Mouse (Mus musculus): ENCODE measurements around the gene Glmp. TPM values are rescaled to one million over a fixed set of nuclear protein-coding genes. Genes with fewer than 3 reads are reported as not detected.
"Not testable (repeated sequence)": the region's sequence is repeated elsewhere in the genome, so short reads cannot be mapped to it uniquely, and the experiment has no call there.

The Glmp gene
- total RNA-seq, 2 experiments from 2014 or later, result 89.8 to 94.5 TPM

DNA sequence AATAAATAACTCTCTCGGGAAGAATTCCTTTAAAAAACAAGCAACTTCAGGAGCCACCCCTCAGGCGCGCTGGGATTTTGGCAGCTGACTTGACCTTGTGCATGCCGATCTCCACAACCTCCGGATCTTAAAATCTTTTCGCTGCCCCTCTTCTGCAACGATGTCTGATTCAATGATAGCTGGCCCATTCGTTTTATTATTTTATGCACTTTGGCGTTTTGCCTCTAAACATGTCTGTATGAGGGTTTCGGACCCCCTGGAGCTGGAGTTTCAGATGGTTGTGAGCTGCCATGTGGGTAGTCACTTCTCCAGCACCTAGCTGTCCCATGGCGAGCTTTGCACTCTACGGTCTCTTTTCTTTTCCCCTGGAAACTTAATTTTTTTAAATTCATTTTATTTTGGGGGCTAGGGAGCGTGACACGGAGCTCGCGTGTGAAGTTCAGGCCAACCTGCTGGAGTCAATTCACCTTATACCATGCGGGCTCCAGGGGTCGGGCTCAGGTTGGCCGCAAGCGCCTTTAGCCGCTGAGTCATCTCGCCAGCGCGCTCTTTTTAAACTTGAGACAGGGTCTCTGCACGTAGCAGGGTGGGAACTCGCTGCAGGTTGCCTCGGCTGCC is 10.7 kb downstream of the Glmp start:
- DNase-seq (ENCODE audit: low spot score in 2 of 2), result no peak

DNA sequence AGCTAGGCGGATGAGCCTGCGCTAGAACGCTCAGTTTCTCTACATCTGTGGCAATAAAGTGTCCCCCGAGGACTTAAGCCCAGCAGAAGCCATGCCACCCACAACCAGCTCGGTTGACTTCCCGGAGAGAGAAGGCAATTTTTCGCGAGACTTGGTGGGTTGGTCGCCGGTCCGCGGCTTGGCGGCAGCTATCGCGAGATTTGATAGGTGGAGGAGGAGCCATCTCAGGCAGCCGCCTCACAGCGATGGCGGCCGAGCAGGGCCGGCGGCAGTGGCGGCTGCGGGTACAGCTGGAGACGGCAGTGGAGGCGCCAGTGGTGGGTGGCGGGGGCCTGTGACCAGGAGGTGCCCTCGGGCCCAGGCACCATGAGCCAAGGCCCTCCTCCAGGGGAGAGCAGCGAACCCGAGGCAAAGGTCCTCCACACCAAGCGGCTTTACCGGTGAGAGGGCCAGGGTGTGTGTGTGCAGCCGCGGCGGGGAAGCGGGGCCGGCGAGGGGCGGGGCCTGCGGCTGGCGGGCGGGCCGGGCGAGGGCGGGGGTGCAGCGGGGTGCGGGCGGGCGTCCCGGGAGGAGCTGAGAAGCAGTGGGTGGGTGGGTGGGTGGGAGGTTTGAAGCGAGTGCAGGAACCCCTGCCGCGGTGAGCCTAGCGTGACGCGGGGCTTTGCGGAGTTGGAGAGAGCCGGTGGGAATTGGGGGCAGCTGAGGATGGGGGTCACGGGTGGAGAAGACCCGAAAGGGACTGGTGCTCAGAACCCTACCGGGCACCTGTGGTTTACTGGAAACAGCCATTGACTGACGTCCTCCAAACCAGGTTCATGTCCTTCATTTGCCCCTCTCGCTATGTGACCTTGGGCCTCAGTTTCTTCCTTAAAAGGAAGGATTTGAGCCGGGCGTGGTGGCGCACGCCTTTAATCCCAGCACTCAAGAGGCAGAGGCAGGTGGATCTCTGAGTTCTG is 11.5 kb downstream of the Glmp start, which contains the start of the genes Tmem79 and Smg5:
TSS of gene Tmem79 (minus strand) at position 91 of the 956 bp plus-strand sequence.
TSS of gene Smg5 (plus strand) at position 203 of the 956 bp plus-strand sequence.
- peak; percentile 94 to 97 for DNase-seq (ENCODE audit: low spot score in 2 of 2)

DNA sequence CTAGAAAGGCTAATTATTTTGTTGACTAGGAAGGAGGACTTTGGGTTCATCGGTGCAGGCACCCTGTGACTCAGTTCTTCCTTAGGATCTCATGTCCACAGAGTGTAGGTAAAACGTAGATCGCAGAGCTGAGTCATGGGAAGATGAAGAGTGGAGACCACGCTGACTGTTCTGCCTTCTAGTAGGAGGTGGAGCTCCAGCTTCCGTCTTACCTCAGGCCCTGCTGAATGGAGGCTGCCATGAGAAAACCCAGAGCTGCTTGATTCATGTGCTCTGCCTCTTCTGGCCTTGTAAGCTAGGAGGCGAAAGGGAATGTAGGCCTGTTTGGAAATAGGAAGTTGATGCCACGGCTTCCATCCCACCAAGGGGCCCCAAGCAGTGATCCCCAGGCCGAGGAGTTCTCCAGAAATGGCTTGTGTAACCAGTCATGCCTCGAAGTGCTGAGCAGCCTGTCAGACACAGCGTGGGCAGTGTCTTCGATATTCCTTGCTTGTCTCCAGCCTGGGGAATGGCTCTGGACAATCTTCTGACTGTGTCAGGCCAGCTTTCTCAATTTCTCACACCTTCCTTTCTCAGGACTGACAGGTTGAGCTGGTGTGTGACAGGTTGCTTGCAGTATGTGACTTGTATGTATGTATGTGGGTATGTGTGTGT is 12.7 kb downstream of the Glmp start:
- no peak for DNase-seq (ENCODE audit: low spot score in 2 of 2)

DNA sequence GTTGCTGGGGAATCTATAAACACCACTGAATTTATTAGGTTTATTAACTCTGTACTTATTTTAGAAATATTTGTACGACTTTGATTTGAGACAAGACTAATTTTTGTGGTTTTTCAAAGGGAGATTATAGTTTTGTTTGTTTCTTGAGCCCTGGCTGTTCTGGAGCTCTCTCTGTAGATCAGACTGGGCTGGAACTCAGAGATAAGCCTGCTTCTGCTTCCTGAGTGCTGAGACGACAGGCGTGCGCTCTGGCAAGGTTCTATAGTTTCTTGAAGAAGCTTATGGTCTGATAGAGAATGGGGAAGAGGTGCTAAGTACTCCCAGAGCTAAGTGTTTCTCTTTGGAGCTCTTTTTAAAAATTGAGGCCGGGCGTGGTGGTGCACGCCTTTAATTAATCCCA is 13.5 kb downstream of the Glmp start:
- no peak for DNase-seq (ENCODE audit: low spot score in 2 of 2)

DNA sequence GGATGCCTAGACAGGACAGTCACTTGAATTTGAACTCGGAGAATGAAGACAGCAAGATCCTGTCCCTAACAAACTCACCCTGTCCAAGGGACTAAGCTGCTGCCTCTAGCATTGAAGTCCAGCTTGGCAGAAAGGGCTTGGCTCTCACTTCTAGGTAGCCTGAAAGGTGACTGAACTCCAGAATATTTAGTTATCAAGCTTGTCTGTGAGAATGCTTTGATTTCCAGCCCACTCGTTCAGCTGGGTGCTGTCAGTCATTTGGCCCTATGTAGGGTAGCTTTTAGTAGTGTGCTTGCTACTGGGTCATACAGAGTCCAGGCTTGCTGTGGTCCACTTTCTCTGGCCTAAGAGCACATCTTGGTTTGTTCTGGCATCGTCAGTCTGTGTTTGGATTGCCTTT is 14.2 kb downstream of the Glmp start:
- DNase-seq (ENCODE audit: low spot score in 2 of 2), result no peak

DNA sequence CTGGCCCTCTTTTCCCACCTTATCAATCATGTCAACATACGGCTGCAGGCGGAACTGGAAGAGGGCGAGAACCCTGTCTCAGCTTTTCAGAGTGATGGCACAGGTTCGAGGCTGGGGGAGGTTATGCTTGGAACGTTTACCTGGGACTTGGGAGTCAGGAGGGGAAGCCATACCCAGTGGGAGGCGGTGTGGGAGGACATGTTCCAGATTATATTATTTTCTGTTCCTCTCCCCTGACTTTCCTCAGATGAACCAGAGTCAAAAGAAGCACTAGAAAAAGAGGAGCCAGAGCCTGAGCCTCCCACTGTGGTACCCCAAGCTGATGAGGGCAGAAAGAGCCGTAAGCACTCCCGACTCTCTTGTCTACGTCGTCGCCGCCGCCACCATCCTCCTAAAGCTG is 25.9 kb downstream of the Glmp start:
- no peak for DNase-seq (ENCODE audit: low spot score in 2 of 2)

DNA sequence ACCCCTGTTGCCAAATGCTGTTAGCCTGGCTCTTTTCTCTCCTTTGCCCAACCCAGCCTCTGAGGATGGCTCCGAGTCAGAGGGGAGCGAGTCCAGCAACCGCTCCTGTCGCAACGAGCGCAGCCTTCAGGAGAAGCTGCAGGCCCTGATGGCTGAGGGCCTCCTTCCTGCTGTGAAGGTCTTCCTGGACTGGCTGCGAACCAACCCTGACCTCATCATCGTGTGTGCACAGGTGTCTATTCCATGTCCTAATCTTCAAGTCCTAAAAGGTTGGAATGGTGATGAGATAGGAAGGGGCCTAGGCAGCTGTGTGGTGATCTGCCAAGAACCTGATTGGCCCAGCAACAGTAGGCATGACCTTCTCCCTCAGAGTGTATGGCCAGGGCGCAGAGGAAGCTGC is 28.1 kb downstream of the Glmp start:
- no peak for DNase-seq (ENCODE audit: low spot score in 2 of 2)

DNA sequence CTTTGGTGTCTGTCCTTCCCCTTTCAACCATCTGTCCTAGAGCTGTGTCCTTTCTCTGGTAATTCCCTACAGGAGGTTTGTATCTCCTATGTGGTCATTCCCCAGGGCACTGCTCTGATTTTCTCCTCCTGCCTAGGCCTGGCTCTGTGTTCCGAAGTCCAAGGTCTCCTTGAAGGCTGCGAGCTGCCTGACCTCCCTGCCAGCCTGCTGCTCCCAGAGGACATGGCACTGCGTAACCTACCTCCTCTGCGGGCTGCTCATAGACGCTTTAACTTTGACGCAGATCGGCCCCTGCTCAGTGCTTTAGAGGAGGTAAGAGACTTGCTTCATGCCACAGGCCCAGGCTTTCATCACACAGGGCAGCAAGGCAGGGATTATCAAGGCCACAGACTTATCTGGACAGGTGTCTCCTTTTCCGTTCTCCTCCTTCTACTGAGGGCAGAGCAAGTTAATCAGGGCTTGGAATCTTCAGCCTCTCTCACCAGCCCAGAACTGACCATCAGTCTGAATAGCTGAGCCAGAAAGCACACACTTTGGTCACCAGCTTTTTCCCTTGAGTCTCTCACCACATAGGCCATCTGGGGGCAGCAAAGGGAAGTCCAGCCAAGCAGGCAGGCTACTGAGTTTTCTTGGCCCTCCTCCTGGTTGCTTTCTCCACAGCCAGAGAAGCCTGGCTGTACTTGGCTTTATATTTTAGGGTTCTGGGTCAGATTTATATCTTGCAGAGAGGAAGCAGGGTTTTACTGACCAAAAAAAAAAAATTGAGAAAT is 29.8 kb downstream of the Glmp start:
- DNase-seq (ENCODE audit: low spot score in 2 of 2), result no peak

DNA sequence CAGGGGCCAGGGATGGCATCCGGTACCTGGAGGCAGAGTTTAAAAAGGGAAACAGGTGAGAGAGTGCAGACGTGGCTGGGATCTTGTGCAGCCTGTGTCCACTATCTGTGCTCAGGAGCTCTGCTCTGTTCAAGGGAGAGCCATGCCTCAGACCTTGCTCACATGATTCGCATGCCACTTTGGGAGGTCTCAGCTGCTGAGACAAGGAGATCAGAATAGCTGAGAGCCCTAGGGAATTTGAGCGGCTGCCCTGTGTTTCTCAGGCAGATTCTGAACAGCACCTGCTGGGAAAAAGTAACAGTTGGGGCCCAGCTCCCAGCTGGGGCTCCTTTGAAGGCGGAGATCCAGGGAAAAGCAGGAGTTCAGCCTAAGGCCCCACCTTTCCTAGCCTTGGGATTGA is 34.8 kb downstream of the Glmp start:
- no peak for DNase-seq (ENCODE audit: low spot score in 2 of 2)

DNA sequence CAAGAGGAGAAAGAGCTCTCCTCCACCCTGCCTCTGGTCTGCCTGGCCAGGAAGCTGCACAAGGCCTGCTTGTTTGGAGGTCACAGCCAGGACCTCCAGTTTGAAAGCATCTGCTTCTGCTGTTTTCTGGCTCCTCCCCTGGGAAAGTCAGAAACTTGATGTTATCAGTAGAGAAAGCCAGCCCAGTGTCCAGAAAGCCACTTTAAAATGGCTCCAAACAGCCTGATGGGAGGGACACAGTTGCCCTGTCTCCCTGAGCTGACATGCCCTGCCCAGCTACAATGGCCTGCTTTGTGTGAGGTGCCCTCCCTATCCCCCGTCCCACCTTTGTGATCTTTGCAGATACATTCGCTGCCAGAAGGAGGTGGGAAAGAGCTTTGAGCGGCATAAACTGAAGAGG is 35.2 kb downstream of the Glmp start:
- DNase-seq (ENCODE audit: low spot score in 2 of 2), result no peak

DNA sequence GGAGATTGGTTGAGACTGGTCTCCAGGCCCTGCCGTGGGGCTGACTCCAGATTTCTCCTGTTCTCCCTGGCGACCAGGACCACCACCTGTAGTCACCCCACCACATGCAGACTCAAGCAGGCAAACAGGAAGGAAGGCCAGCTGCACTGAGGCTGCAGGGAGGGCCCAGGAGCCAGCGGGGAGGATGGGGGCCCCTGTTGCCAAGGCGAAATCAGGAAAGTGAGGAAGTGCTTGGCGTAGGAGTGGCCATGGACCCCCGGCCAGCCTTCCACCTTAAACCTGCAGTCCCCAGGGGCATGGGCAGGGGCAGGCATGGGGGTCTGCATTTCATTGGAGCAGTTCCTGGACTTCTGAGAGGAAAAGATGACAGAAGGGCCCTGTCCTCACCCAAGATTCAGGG is 36.3 kb downstream of the Glmp start:
- no peak for DNase-seq (ENCODE audit: low spot score in 2 of 2)

DNA sequence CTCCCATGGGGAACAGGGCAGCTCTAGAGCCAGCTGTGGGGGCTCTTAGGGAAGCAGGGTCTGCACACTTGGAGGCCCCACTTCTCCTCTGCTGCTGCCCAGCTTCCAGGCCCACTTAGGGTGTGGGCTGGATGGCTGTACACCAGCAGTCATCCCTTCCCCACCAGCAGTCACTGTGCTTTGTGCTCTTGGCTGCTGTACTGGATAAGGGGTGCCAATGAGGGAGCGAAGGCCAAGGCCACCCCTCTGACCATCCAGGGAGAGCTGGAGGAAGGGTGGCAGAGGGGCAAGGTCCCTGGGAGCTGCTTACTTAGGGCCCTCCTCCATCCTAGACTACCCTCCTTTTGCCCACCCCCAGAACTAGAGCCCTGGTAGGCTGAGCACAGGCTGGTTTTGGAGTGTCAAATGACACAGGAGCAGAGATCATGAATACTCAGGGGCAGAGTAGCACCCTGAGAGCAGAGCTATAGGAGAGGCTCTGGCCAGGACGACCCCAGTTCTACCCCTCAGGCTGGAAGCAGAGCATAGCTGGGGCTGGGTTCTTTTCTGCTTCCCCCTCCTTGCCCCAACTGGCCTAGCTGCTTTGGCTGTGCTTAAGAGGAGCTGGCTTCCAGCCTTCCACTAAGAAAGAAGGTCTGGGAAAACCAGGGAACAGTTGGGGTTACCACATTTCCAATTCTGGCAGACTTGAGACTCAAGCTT is 36.9 kb downstream of the Glmp start:
- DNase-seq (ENCODE audit: low spot score in 2 of 2), result peak in 1 of 2 experiments; percentile 34

DNA sequence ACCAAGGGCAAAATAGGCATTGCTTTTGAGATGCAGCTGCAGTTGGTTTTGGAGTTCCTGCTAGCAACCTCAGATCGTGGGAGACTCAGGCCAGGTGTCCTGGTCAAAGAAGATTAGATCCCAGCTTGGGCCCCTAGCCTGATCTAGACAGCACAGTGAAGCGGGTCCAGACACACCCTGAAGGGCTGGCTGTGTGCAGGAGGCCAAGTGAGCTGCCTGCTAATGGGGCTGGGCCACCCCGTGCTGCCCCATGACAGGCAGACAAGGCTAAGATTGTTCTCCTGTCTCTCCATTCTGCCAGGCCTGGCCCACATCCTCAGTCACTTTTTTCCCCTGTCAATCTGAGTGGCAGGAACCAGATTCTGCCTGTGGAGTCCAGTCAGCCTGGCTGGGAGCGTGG is 38.9 kb downstream of the Glmp start:
- DNase-seq (ENCODE audit: low spot score in 2 of 2), result peak in 1 of 2 experiments; percentile 61

DNA sequence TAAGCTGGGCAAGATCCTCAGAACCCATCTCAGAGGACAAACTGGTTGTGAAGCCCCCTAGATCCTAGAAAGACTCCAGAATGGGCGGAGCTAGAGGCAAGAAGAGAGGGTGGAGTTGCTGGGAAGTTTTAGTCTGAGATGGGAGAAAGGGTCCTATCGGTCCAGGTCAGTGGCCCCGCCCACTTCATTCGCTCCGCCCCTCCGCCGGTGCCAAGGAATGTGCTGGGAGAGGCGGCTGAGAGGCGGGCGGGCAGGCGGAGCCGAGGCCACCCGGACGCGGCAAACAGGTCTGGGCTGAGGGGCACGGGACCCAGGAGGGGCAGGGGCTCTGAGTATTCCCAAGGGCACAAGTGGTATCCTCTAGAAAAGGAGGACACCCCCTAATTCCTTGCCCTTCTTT is 39.5 kb downstream of the Glmp start, which contains the start of gene Paqr6:
TSS of gene Paqr6 (plus strand) at position 248 of the 400 bp plus-strand sequence.
- peak in 1 of 2 experiments; percentile 44 for DNase-seq (ENCODE audit: low spot score in 2 of 2)

DNA sequence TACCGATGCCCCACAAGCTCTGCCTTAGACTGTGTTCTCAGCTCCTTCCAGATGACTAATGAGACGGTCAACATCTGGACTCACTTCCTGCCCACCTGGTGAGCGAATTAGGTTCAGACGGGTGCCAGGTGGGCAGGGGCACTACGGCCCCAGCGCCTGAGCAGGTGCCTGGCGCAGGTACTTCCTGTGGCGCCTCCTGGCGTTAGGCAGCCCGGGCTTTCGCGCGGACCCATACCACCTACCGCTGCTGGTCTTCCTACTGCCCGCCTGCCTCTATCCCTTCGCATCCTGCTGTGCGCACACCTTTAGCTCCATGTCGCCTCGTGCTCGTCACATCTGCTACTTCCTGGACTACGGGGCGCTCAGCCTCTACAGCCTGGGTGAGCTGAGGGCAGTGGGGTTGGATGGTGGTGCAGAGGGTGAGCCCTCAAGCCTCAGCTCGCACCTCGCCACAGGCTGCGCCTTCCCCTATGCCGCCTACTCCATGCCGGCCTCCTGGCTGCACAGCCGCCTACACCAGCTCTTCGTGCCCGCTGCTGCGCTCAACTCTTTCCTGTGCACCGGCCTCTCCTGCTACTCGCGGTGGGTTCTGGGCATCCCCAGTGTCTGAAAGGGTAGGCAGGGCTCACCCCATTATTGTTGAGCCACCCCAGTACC is 41.0 kb downstream of the Glmp start:
- peak in 1 of 2 experiments; percentile 39 for DNase-seq (ENCODE audit: low spot score in 2 of 2)

DNA sequence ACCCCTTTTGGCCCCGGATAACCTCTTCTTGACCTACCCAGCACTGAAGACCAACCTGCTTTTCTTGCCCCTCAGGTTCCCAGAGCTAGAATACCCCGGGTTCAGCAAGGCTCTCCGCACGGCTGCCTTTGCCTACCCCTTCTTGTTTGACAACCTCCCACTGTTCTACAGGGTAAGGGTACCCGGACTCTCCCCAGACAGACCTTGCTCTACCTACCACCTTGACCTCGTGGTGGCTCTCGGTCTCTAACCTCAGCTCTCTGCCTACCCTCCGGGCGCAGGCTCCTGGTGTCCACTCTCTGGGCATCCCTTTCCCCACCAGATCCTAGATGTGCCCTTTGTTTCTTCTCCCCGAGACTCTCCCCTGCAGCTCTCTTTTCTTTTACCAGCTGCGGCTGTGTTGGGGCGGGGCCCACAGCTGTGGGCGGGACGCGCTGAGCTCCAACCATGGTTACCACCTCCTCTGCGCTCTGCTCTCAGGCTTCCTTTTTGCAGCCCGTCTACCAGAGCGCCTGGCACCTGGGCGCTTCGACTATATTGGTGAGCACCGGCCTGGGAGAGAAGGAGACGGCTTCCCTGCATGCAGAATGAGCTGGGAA is 42.1 kb downstream of the Glmp start:
- peak in 1 of 2 experiments; percentile 73 for DNase-seq (ENCODE audit: low spot score in 2 of 2)

DNA sequence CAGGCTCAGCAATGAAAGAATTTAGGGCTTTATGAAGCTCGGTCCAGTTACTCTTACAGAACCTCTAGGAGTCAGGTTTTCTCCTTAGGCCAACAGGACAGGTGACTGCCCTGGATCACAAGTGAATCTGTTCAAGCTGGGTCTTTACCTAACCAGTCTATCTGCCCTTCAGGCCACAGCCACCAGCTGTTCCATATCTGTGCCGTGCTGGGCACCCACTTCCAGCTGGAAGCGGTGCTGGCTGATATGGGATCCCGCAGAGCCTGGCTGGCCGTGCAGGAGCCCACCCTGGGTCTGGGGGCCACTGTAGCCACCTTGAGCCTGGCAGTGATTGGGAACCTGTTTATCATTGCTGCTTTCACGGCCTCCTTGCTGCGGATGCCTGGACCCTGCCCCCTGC is 42.7 kb downstream of the Glmp start:
- DNase-seq (ENCODE audit: low spot score in 2 of 2), result not testable (repeated sequence)

DNA sequence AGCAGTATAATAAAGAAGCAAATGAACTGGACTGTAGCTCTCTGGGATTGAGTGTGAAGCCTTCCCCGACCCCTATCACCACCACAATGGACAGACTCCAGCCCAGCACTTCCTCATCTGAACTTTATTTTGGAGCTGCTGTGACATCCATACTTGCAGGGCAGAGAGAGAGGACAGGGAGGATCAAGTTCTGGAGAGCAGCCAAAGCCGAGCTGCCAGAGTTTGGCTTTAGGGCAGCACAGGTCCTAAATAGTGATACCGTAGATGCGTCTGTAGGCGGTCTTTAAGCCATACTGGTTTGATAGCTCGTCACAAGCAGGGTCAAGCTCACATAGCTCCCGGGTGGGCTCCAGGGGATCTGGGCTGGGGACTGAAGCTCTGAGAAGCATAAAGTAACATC is 43.7 kb downstream of the Glmp start:
- DNase-seq (ENCODE audit: low spot score in 2 of 2), result not testable (repeated sequence)

DNA sequence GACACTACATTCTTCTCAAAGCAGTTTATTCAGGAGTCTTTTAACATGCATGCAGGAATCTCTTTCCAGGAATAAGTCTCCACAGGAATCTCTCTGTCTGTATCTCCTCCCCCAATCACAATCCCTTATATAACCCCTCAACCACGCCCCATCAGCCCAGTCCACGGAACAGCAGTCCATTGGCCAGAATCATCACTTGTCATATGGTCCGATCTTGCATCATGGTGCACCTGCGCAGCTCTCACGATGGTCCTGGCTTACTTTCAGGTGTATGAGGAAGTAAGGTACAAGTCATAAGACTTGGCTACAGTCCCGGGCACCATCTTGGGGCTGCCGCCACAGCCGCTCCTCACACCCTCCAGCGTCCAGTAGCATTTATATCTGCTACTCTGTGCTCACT is 47.8 kb downstream of the Glmp start, which contains the start of gene Bglap3:
TSS of gene Bglap3 (minus strand) at position 101 of the 400 bp plus-strand sequence.
- not testable (repeated sequence) for DNase-seq (ENCODE audit: low spot score in 2 of 2)
